Mouse (Mus musculus) CD4-positive, CD25-positive, alpha-beta regulatory T cell, adult 4 months (primary cell): ENCODE data around the gene Senp8. TPM values are rescaled to one million over a fixed set of nuclear protein-coding genes. Genes with fewer than 3 reads are reported as not detected.
"Not testable (repeated sequence)": the region's sequence is repeated elsewhere in the genome, so short reads cannot be mapped to it uniquely, and the experiment has no call there.

Experiments used
- ATAC-seq: one replicate; pipeline ENCODE4 v1.8.0; 2017
- polyA plus RNA-seq, 2 experiments: library from polyadenylated mRNA; unstranded; fragments of 100-300 nt; shearing (Covaris generic); gene quantifications; one replicate each; pipeline ENCODE4 v1.2.1; 2017

Gene Senp8
- 1 to 10 TPM; 6.4 to 7.2 TPM for polyA plus RNA-seq

DNA sequence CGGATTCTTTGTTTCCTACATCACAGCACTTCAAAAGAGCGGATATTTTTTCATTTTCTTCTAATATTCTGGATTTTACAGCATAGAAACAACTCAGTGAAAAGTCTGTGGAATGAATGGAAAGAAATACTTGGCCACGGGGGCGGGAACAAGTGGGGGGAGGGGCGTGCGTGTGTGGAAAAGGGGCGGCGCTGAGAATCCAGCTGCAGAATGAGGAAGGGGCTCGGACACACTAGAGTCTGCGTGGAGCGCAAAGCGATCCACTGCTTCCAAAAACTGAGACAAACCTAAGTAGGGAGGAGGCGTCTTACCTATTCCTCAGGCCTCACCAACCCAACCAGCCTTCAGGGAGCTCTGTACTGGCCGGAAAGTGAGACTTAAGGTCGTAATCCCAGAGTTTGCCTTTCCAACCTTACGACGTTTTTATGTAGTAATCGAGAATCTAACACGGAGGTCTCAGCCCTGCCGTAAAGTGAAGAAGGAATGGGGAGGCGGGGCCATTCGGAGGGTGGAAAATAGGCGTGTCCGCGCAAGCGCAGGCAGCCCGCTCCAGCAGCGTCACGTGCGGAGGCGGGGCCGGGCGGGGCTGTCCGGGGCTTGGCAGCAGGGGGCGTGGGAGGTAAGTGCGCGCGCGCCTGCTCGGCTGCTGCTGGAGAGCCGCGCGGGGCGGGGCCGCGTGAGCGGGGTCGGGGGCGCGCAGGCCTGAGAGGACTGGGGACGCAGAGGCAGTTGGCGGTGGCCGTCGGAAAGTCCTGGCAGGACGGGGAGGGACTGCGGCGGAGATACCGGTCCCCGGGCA is at the start of gene Senp8, which contains the start of gene Myo9a:
Senp8 (minus strand) TSS at position 444 of the 799 bp plus-strand sequence.
Myo9a (plus strand) TSS at position 630 of the 799 bp plus-strand sequence.
- peak; percentile 78 for ATAC-seq

DNA sequence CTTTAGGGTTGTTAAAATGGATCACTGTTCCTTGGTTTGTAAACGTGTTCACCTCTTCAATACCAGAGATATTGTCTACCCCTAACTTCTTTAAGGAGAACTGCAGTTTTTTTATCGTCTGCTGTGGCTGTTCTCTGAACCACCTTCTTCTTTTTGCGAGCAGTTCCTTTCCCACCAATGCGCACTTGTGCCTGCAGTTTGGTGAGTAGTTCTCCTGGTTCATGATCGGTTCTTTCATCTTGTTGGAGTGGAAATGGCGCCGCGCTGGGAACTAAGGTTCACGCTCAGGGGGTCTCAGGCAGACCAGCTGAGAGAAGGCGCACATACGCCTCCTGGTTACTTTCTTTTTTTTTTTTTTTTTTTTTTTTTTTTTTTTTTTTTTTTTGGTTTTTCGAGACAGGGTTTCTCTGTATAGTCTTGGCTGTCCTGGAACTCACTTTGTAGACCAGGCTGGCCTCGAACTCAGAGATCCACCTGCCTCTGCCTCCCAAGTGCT is 16.5 kb upstream of the Senp8 start:
- ATAC-seq: not testable (repeated sequence)

DNA sequence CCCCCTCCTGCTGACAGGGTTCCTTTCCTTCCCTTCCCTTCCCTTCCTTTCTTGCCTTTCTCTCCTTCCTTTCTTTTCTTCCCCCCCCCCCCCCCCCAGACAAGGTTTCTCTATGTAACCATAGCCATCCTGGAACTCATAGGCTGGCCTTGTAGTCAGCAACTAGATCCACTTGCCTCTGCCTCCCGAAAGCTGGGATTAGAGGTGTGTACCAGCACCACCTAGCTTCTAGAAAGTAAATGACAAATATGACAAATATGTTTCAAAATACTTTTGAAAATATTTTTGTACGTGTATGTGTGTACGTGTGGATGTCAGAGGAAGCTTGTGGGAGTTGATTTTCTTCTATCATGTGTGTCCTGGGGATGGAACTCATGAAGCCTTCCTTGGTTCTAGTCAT is 10.0 kb upstream of the Senp8 start:
- peak; percentile 43 for ATAC-seq

DNA sequence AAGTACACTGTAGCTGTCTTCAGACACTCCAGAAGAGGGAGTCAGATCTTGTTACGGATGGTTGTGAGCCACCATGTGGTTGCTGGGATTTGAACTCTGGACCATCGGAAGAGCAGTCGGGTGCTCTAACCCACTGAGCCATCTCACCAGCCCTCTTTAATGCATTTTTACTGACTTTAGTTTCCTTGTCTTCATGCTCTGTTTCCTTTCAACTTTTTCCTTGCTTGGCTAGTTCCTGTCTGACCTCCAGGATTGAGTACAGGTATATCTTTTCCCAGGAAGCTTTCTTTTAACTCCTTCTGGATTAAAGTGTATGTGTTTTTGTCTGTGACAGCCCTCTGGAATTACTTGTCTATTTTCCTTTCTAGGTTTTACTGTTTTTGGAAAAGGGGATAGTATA is 6.5 kb upstream of the Senp8 start:
- ATAC-seq: not testable (repeated sequence)

- no peak for ATAC-seq
Measured at GRCm38 (mm10) chr9:59755199-59755598, 4.7 kb upstream of the Senp8 start.

DNA sequence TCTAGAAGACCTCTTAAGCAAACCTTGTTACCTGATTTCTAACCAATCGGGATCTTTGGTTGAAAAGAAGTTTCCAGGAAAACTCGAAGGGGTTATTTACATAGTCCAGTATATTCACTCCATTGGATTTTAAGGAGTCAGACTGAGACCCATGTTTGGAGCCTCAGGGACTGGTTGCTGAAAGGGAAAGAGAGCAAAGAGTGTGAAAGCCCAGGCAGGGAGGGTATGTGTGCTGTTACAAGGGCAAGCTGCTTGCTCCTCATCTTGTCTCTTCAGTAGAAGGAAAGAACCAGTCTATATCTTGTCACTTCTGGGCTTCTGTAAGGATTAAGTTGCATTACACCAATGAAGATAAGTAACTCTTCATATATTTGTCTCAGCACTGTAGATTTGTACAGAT is 1.5 kb upstream of the Senp8 start:
- no peak for ATAC-seq

- peak; percentile 71 for ATAC-seq
Measured at GRCm38 (mm10) chr9:59751066-59751581, 614 bp upstream of the Senp8 start.

DNA sequence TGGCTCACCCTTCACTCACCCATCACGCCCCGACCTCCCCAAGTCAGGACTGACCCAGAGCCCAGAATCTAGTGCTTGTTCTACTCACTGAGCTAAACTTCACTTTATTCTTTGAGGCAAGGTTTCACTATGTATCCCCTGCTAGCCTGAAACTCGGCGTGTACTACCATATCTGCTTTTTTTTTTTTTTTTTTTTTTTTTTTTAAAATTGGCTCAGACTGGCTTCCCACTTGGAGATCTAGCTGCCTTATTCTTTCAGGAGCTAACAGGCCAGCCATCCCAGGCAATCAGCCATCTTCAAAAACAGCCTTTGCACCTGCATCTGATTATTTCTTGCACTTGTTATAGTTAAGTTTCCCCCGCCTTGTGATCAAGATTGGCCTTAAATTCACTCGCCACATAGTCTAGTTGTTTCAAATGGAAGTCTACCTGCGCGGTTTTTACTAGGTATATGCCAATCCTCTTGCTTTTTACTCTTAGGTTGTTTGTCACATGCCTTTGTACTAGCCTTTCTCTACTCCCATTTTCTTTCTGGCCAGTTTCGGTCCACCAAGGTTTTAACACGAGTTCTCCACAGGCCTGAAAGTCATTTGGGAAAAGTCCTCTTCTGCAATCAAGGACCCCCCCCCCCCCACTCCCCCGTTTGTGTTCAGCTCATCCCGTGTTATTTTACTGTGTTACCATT is 787 bp downstream of the Senp8 start:
- no peak for ATAC-seq

DNA sequence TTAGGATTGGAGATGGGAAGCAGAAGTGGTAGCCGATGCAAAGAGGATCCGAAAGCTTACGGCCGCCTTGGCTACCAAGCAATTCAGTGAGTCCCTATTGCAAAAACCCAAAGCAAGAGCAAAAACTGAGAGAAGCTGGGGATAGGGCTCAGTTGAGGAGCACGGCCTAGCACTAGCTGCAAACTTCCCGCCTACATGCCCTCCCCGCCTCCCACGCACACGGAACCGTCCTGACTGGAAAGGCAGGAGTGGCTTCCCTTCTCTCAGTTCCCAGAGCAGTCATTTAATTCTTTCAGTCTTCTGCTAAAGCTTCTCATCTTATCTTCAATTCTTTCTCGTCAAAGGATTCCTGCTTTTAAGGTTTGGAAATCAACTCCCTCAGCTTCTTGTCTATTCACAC is 1.5 kb downstream of the Senp8 start:
- no peak for ATAC-seq

GRCm38 (mm10) chr9:59748387-59748786 is 2.1 kb downstream of the Senp8 start:
- ATAC-seq: no peak

GRCm38 (mm10) chr9:59743903-59744302 is 6.6 kb downstream of the Senp8 start:
- ATAC-seq: no peak

GRCm38 (mm10) chr9:59740593-59740992 is 9.9 kb downstream of the Senp8 start:
- no peak for ATAC-seq

DNA sequence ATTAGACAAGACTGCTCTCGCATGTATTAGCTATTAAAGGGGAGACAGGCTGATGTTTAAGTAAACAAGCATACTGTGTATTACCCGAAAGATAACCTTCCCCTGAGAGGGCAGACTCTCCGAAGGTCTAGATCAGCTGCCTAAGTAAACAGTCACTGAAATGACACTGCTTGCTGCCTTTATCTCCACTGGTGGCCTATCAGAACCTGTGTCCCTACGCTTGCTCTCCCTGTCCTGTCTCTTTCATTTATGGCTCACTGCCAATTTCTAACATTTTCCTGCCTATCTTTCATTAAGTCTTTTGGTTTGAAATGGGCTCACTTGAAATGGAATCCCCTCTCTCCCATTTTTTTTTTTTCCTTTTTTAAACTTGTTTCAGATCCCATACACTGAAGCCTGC is 15.1 kb downstream of the Senp8 start:
- ATAC-seq: no peak

DNA sequence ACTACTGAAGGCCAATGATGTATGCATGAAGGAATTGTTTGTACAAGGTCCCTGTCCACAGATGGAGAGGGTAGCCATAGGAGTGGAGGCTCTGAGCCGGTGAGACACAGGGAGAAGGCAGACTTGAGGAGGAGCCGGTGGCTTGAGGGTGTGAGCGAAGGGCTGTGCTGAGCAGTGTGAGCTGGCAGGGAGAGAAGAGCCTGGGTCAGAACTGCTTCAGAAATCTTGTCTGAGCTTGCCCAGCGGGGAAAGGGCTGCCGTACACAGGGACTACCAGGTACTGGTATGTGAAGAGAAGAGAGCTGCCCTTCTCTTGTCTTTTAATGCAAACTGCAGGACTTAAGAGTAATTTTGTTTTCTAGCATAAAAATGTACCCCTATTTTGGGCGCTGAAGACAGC is 17.4 kb downstream of the Senp8 start:
- no peak for ATAC-seq

DNA sequence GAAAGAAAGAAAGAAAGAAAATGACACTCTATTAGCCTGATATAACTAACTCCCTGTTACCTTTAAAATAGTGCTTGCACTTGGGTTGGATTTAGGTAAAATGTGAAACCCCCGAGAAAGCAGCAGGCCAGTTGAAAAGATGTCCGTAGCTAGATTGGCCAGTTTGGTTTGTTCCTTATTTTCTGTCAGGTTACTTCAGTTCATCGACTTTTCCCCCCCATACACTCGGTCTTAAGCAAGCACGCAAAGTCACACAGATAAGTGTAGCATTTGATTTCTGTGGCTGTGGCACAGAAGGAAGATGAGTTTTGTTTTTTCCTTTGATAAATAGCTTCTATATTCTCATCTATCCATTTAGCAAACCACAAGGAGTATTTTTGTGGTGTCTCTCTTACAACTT is 19.4 kb downstream of the Senp8 start:
- ATAC-seq: no peak

GRCm38 (mm10) chr9:59727569-59728286 is 22.8 kb downstream of the Senp8 start:
- no peak for ATAC-seq

- ATAC-seq: no peak
Measured at GRCm38 (mm10) chr9:59725515-59725914, 25.0 kb downstream of the Senp8 start.

DNA sequence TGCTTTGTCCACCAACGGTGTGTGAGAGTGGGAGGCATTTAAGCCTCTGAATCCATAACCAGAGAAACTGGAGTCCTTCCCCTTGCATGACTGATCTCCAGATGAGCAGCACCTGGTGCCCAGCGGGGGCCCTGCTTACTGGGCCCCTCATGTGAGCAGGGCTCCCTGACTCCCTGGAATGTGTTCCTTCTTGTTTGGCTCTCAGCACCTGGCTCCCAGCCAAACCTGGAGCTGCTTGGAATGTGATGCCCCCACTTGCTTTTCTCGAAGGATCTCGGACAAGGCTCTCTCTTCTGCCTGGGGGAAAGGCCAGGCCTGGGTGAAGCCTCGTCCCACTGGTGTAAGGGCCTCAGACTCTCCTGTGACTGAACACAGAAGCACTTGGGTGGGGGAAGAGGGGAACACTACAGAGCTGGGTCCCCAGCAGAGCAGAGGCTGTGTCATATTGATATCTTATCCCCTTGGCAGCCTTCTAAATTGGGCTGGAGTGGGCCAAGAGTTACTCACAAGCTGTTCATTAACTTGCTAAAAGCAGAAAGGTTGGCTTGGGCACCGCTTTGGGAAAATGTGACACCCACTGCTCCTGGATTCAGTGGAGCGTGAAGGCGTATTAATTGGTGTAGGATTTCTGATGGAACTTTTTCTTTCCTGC is 26.6 kb downstream of the Senp8 start:
- no peak for ATAC-seq

GRCm38 (mm10) chr9:59723096-59723657 is 27.3 kb downstream of the Senp8 start:
- ATAC-seq: peak; percentile 63

DNA sequence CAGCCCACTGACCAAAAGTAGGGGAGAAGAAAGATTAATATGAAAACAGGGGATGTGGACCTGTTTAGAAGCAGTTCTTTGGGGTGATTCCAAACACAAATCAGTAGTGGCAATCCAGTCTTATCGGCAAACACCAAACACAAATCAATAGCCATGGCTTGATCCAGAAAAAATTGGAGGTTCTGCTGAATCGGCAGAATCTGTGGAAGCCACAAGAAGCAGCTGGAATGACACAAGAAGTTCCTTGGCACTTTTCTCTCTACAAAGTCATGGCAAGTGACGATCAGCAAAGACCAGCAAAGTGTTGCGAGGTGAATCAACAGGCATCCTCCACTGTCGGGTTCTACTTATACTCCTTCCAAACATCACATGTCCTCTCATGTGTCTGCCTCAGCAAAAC is 29.4 kb downstream of the Senp8 start:
- ATAC-seq: no peak

GRCm38 (mm10) chr9:59718237-59718636 is 32.3 kb downstream of the Senp8 start:
- no peak for ATAC-seq

GRCm38 (mm10) chr9:59716275-59716898 is 34.1 kb downstream of the Senp8 start:
- ATAC-seq: no peak
